Mouse (Mus musculus) olfactory bulb, adult 2 months (tissue): ENCODE measurements around the gene Hsp90ab1.

Experiments
- CTCF ChIP-seq: fragments of 200-500 bp; IDR thresholded peaks from 2 replicates; pipeline ENCODE4 v1.5.1; 2012; ENCODE audit warnings: low read depth, mild to moderate bottlenecking, low read length, moderate library complexity; ENCODE audit not compliant: insufficient read depth
- POLR2A ChIP-seq: fragments of 200-500 bp; IDR thresholded peaks from 2 replicates; pipeline ENCODE4 v1.6.1; 2012; ENCODE audit warnings: mild to moderate bottlenecking, low read depth, low read length, moderate library complexity; ENCODE audit not compliant: insufficient read depth

DNA sequence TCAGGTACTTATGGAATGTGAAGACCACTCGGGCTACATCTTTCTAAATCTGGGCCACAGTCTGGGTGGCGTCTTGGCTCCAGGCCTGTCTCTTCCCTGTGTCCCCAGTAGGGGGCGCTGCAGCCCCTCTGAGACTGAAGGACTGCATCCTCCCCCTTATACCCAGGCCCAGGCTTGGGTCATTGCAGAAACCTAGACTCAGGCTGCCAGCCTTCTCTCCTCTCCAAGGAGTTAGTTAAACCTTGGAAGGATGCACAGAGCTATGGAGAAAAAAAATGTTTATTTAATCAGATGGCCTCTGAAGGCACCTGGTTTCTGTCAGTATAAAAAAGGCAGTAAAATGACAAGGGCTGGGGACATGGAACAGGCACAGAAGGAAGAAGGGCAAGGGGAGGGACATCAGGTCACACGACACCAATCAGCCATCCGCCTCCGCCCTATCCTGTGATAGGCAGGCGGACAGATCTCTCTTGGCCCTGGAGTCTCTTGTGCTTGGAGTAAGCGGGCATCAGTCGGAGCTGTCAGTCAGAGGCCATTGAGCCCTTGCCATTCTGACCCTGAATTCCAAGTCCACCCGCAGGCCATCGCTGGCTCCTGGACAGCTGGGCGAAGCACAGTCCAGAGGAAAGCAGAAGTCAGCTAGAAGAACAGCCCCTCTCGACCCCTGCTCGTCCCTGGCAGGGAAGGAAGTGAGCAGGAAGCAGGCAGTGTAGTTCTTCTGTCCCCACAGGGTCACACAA, 12.0 kb upstream of the Hsp90ab1 start:
- TF ChIP-seq CTCF (peak; percentile 89), POLR2A (0 out of 2 replicates have a peak, but pooled peaks have one; percentile 17)
